Mouse (Mus musculus) gastrocnemius, adult 2 months (tissue): ENCODE measurements around the gene Nop10. TPM values are rescaled to one million over a fixed set of nuclear protein-coding genes. Genes with fewer than 3 reads are reported as not detected.
A peak's percentile ranks its signal among the peaks of the same experiment; 100 is the strongest.

Experiments
- DNase-seq: peaks from one replicate; pipeline ENCODE4 v3.0.0; 2022
- H3K27ac ChIP-seq: fragments of 200-600 bp; 2 replicates; pipeline ENCODE4 v1.8.1; 2022; ENCODE audit warnings: mild to moderate bottlenecking
- H3K4me3 ChIP-seq: fragments of 200-600 bp; 2 replicates; pipeline ENCODE4 v1.8.1; 2022; ENCODE audit warnings: mild to moderate bottlenecking, moderate library complexity
- CTCF ChIP-seq: fragments of 200-600 bp; IDR thresholded peaks from 2 replicates; pipeline ENCODE4 v1.8.1; 2022; ENCODE audit warnings: antibody characterized with exemption, mild to moderate bottlenecking, moderate library complexity
- intact Hi-C: fragments of 180-260 bp; cut with DNase I; formaldehyde crosslinking; loops from one replicate; pipeline ENCODE4 v1.15.1; 2025
- long read RNA-seq, 2 experiments: library from polyadenylated mRNA; stranded (forward); transcript quantifications; one replicate each; pipeline ENCODE4 v2.0.0; 2021
- total RNA-seq, 2 experiments: library from RNA; stranded (reverse); gene quantifications; 2 replicates each; pipeline ENCODE4 v1.2.3; 2021

The Nop10 gene
- 10 to 100 TPM; 51.6 to 64.3 TPM for total RNA-seq
- long read RNA-seq, experiment 1, transcript Nop10-201 (2 exons, 1,109 nt) = major isoform, 142 of 144 reads
- long read RNA-seq, experiment 1, partial matches to known transcripts = 1 of 144 reads
- long read RNA-seq, experiment 1, other reads (novel, unspliced or antisense) = 1 of 144 reads
- long read RNA-seq, experiment 2, transcript Nop10-201 (2 exons, 1,109 nt) = major isoform, 134 of 134 reads
- long read RNA-seq, experiment 2, partial matches to known transcripts = 0 of 134 reads
- long read RNA-seq, experiment 2, other reads (novel, unspliced or antisense) = 0 of 134 reads

DNA sequence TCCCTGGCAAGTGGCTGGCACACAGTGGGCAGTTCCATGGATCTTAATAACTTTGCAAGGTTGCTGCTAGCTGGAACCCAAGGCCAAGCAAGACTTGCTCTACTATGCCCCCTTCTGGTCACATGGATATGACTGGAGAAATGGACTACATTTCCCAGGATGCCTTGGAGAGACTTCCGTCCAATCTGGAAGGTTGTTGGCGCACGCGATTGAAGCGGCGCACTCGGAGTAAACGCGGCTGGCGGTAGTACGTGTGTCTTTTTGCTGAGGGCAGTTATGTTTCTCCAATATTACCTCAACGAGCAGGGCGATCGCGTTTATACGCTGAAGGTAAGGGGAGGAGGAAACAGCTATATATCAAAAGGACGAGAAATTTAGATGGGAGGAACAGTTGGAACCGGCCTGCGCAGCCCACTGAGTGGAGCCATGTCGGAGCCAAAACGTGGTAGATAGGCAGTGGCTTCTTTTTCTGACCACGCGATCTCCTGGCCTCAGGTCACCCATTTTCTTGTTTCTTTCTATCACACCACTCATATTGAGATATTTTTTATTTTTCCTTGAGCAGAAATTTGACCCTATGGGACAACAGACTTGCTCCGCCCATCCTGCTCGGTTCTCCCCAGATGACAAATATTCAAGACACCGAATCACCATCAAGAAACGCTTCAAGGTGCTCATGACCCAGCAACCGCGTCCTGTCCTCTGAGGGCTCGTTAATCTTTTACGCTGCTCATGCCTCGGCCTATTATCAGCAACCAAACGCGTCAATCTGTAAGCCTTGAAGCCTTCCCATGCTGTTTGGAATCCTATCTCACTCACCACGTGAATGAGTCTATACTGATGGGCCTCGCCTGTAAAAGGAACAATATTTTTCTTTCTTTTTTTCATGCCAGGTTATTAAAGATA lies at the start of gene Nop10:
TSS of gene Nop10 (plus strand) at position 179 of the 906 bp plus-strand sequence.
- TF ChIP-seq CTCF = peak; percentile 87
- Histone ChIP-seq H3K4me3 (peak within 1 kb of the TSS; percentile 71), H3K27ac (peak within 1 kb of the TSS; percentile 93)
- peak; percentile 86 for DNase-seq
- intact Hi-C loops = loop anchor here (1.0 to 10.0 kb wide), 4 partner anchors 23 to 220 kb away; partner anchors contain the start of genes Chrm5 and Lpcat4

DNA sequence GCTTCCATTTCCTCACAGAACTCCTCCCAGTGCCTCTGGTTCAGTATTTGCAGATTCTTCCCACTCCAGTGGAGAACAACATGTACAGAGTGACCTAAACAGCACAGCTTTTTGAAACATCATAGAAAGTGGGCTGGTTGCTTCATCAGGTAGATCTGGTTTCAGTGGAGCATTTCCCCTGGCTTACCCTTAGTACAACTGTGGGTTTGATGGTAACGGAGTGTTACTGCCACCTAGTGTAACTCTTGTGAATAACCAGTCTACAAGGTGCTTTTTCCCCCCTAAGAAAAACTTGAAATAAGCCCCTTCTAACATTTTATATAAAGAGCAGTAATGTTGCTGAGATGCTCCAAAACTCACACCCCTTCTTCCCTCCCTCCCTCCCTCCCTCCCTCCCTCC lies 45.7 kb upstream of the Nop10 start:
- intact Hi-C loops = loop anchor here (1.0 kb wide), 1 partner anchor 19 kb away; no protein-coding TSS in a partner anchor
- no peak overlapping the region for H3K27ac ChIP-seq
- DNase-seq = no peak
- TF ChIP-seq CTCF = peak; percentile 66
- H3K4me3 ChIP-seq = no peak overlapping the region

DNA sequence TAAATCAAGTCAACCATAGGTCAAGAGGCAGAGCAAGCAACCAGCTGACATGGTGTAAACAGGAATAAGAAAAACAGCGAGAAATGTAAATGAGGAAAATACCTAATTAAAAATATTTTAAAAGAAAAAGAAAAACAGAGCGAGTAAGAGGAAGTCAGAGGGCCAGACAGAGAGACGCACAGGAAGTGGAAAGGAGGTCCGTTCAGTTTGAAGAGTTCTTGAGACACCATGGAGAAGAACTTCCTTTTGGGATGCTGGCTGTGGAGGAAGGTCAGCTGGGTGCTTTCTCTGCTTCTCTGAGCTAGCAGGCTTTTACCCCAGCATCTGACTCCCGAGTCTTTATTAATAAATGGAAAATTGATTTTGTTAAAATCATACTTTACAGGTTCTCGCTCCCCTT lies 44.1 kb upstream of the Nop10 start:
- intact Hi-C loops = no loop called here
- no peak for DNase-seq
- TF ChIP-seq CTCF = no peak
- no peak overlapping the region for H3K4me3 ChIP-seq
- H3K27ac ChIP-seq = no peak overlapping the region

DNA sequence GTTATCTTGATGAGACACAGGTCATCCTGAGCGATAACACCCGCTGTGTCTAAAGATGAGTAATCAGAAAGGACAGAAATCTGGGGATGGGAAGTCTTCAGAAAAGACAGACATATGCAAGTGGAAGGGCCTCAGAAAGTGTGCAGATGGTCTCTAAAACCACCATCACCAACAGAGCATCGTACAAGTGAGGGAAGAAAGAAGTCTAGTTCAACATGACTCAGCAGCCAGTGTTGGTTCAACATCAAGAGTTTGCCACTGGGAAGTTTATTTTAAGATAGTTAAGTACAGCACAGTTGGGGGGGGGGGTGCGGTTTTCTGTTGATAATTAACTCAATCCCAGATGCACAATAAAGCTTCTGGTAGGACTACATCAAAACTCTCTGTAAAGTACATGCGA lies 40.8 kb upstream of the Nop10 start:
- Histone ChIP-seq H3K27ac (no peak overlapping the region), H3K4me3 (no peak overlapping the region)
- TF ChIP-seq CTCF = no peak
- no peak for DNase-seq
- intact Hi-C loops = no loop called here

DNA sequence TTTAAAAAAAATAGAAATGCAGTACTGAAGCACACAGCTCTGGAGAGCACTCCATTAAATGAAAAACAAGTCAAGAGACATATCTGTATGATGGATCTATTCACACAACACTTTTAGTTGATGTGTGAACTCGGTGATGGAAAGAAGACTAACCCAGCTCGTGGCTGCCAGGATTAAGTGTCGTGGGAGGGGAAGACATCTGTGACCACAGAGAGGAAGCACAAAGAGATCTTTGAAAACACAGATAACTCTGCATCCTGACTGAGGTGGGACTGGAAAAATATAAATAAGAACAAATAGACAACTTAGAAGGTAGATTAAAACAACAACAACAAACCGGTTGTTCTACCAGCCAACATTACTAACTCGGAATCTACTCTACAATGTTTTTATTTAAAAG lies 39.1 kb upstream of the Nop10 start:
- DNase-seq = no peak
- intact Hi-C loops = no loop called here
- no peak for TF ChIP-seq CTCF

DNA sequence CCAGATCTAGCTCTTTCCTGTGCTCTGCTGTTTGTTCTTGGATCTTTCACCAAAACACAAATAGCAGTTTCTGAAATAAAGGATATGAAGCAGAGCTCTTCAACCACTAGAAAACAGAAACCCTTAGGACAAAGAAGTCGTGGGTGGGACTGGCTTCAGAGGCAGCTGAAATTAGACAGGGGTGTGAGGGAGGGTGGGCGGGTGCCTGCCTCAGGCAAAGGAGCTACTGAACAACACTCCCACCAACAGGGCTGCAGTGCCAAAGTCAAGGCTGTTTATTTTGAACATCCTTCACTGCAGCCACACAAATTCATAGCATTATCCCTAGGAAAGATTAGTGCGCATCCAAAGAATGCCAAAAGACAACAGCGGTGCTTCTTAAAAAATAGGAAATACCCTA lies 37.4 kb upstream of the Nop10 start:
- no peak overlapping the region for H3K27ac ChIP-seq
- no peak for DNase-seq
- no peak overlapping the region for H3K4me3 ChIP-seq
- no peak for TF ChIP-seq CTCF
- intact Hi-C loops = no loop called here

More for the DNA sequence above, 39.1 kb upstream of the Nop10 start:
- H3K4me3 ChIP-seq = no peak overlapping the region
- H3K27ac ChIP-seq = no peak overlapping the region

DNA sequence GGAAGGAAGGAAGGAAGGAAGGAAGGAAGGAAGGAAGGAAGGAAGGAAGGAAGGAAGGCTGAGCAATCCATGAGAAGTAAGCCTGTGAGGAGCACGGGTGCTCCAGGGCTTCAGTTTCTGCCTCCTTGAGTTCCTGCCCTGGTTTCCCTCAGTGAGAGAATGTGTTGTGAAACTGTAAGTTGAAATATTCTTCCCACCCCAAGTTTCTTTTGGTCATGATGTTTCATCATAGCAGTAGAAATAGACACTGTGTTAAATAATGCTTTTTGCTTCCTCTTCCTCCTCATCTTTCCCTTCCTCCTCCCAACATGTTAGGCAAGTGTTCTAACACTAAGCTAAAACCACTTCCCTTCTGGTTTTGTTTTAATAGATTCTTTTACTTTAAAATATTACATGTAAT lies 29.1 kb upstream of the Nop10 start:
- intact Hi-C loops = no loop called here
- H3K4me3 ChIP-seq = no peak overlapping the region
- no peak for TF ChIP-seq CTCF
- no peak for DNase-seq
- H3K27ac ChIP-seq = no peak overlapping the region

DNA sequence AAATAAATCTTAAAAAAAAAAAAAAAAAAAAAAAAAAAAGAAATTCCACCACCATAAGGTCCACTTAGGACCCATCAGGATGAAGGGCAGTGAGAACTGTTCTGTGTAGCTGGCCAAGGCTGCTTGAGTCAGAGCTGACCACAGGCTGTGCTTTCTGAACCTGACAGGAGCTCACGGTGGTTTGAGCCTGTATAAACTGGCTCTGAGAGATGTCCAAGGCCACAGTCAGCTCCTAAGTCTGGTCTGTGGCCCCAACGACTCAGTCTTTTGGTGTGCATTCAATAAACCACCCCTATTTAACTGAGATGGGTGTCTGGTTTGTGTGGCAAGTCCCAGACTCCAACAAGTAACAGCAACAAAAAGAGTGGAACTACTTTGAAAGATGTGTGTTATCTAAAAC lies 25.1 kb upstream of the Nop10 start:
- Histone ChIP-seq H3K4me3 (no peak overlapping the region), H3K27ac (no peak overlapping the region)
- intact Hi-C loops = no loop called here
- TF ChIP-seq CTCF = no peak
- DNase-seq = no peak

DNA sequence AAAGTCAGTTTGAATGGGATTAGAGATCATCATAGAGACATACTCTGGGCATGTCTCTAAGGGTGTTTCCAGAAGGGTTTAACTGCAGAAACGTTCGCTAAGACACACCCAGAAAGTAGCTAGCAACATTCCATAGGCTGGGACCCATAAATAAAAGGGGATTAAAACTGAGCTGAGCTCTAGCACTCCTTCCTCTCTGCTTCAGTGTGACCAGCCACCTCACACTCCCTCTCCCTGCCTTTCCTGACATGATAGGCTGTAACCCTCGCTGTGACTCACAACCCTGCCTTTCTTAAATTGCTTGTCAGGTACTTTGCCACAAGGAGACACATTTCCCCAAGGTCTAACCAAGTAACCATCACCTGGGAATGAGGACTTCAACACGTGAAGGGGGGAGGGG lies 23.7 kb upstream of the Nop10 start:
- H3K27ac ChIP-seq = no peak overlapping the region
- TF ChIP-seq CTCF = no peak
- intact Hi-C loops = no loop called here
- H3K4me3 ChIP-seq = no peak overlapping the region
- no peak for DNase-seq

DNA sequence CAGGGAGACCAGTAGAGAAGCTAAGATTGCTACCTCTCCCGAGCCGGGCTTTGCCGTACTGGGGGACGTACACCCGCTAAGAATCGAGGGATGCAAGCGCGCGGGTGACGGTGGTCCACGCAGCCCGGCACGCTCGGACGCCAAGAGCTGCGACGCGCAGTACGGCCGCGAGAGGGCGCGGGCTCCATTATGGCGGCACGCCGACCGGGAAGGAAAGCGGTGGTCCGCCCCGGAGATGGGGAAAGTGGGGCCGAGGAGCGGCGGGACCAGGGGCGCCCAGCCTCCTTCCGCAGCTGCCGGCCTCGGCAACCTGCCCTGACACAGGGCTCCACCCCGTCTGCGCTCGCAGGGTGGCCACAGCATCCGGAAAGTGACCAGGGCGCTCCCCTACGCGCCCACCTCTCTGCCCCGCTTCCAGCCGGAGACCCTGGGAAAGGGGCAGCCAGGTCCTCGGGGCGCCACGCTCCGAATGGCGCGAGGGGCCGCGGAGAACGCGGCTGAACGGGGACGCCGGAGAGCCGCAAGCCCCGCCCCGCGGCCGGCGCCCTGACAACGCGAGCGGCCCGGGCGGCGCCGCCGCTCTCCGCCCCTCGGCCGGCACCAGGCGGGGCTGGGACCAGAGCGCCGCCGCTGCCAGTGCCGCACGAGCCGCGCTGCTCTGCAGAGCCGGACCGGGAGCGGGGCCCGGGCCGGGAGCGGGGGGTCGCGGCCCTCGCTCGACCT lies 22.4 kb upstream of the Nop10 start, which contains the start of gene Lpcat4:
TSS of gene Lpcat4 (plus strand) at position 257 of the 723 bp plus-strand sequence.
- TF ChIP-seq CTCF = peak; percentile 99; the same call in 1 of the 2 replicates
- DNase-seq = peak; percentile 88
- intact Hi-C loops = loop anchor here (1.0 kb wide), 1 partner anchor 22 kb away; the partner anchor contains the start of gene Nop10
- H3K27ac ChIP-seq = peak within 1 kb of the TSS; percentile 85
- H3K4me3 ChIP-seq = peak within 1 kb of the TSS; percentile 99

DNA sequence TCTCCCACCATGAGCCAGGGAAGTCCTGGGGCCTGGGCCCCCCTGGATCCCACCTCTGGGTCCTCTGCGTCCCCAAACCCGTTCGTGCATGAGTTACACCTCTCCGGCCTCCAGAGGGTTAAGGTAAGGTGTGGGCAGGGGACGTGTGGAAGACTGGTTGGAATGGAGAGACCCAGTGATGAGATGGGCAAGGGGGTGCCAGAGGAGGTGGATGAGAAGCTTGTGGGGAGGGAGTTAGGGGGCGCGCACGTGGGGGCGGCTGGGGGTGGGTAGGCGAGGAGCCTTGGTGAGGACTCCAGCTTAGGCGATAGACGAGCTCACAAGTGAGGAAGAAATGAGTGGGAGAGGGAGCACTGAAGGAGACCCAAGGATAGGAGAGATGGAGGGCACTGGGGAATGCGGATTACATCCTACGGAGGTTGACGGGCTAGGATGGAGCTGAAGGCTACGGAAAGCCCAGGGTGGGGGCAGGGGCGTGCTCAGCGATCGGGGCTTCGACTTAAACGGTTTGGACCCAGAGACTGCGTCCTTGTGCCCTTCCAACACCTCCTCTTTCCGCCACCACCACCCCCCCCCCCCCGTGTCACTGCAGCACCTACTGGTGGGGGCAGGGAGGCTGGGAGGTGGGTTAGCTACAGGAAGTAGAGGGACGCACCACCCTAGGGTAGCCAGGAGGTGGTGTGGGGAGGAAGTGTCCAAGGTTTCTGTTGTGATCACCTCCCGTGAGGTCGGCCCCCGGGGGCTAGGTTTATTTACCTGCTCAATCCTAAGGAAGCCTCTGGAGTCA lies 21.6 kb upstream of the Nop10 start:
- intact Hi-C loops = loop anchor here (1.0 kb wide), 1 partner anchor 21 kb away; the partner anchor contains the start of gene Nop10
- no peak for DNase-seq
- Histone ChIP-seq H3K27ac (peak overlapping the region; percentile 85), H3K4me3 (peak overlapping the region; percentile 99)
- TF ChIP-seq CTCF = no peak

DNA sequence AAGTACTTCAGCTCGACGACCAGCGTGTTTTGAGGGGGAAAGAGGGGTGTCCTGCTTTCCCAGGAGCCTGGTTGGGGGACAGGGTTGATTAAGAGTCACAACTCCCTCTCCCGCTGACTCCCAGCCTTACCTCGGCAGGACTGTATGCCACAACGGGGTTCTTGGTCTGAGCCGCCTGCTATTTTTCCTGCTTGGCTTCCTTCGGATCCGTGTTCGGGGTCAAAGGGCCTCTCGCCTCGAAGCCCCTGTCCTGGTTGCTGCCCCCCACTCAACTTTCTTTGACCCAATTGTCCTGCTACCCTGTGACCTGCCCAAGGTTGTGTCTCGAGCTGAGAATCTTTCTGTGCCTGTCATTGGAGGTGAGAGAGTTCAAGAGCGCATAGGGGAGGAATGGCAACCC lies 19.9 kb upstream of the Nop10 start:
- intact Hi-C loops = no loop called here
- TF ChIP-seq CTCF = no peak
- DNase-seq = no peak
- H3K27ac ChIP-seq = no peak overlapping the region
- H3K4me3 ChIP-seq = no peak overlapping the region
